Mouse (Mus musculus): ENCODE measurements around the gene Gucd1. TPM values are rescaled to one million over a fixed set of nuclear protein-coding genes. Genes with fewer than 3 reads are reported as not detected.
A peak's percentile ranks its signal among the peaks of the same experiment; 100 is the strongest.
"Not testable (repeated sequence)": the region's sequence is repeated elsewhere in the genome, so short reads cannot be mapped to it uniquely, and the experiment has no call there.

Gene Gucd1
- 94.3 and 113 TPM in 2 replicates for total RNA-seq (2015; ENCODE audit: low replicate concordance)
- 180 and 191 TPM in 2 replicates for total RNA-seq (2017; ENCODE audit: low replicate concordance)

GRCm38 (mm10) chr10:75517758-75518143 is at the start of gene Gucd1:
Gucd1 (minus strand) TSS chr10:75517972.
- ATAC-seq (replicated peaks; ENCODE audit: low FRiP score, poor library complexity, severe bottlenecking) = peak; percentile 77

DNA sequence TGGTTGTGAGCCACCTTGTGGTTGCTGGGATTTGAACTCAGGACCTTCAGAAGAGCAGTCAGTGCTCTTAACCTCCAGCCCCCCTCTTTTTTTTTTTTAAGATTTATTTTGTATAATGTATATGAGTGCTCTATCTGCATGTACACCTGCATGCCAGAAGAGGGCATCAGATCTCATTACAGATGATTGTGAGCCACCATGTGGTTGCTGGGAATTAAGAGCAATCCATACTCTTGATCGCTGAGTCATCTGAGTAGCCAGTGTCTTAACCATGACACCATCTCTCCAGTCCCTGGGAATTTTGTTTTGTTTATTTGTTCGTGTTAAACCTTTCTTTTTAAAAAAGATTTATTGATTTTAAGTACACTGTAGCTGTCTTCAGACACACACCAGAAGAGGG is 49.0 kb upstream of the Gucd1 start:
- ATAC-seq (replicated peaks; ENCODE audit: low FRiP score, poor library complexity, severe bottlenecking) = not testable (repeated sequence)

GRCm38 (mm10) chr10:75566321-75566720 is 48.5 kb upstream of the Gucd1 start:
- no peak for ATAC-seq (replicated peaks; ENCODE audit: low FRiP score, poor library complexity, severe bottlenecking)

DNA sequence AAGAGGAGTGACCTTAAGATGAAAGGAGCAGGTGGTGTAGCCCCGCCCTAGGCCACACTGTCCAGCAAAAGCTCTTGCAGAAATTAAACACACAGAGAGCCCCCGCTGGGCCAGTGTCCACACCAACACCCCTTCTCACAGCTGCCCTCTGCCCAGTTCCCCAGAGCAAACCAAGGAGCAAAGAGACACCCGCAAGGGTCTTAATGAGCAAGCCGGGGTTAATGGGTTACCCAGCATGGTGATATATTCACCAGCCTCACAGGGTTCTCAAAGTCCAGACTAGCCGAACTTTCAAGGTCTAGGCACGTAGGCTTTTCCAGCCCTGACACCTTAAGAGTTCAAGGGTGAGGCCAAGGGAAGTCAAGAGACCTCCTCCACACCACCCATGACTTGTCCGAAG is 48.1 kb upstream of the Gucd1 start:
- no peak for ATAC-seq (replicated peaks; ENCODE audit: low FRiP score, poor library complexity, severe bottlenecking)

GRCm38 (mm10) chr10:75565436-75565835 is 47.7 kb upstream of the Gucd1 start:
- ATAC-seq (replicated peaks; ENCODE audit: low FRiP score, poor library complexity, severe bottlenecking) = no peak

GRCm38 (mm10) chr10:75564687-75565265 is 47.0 kb upstream of the Gucd1 start:
- ATAC-seq (replicated peaks; ENCODE audit: low FRiP score, poor library complexity, severe bottlenecking) = no peak

GRCm38 (mm10) chr10:75562596-75562995 is 44.8 kb upstream of the Gucd1 start:
- ATAC-seq (replicated peaks; ENCODE audit: low FRiP score, poor library complexity, severe bottlenecking) = no peak

DNA sequence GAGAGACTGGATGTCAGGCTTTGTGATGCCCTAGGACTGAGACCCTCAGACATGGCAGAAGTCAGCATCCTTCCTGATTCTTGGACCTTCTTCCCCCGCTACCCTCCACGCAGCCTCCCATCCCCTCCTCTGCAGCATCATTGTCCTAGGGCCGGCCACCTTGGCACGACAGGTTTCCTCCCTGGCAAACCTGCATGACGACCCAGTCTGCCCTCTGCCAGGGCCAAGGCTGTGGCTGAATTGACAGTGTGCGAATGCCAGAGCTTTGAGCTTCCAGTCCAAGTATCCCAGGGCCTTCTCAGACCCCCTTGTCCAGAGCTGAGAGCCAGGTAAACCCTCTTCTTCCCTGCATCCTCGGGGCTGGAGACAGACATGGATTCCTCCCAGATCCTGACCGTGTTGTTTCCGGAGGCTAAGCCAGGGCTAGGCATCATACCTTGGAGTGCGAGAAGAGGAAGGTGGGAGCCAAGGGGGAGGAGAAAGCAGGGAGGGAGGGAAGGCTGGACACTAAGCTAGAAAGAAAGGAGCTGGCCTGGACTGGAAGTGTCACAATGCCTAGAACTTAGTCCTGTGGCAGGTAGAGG is 43.4 kb upstream of the Gucd1 start, which contains the start of gene Ggt1:
TSS of gene Ggt1 (plus strand) at position 534 of the 584 bp plus-strand sequence.
- ATAC-seq (replicated peaks; ENCODE audit: low FRiP score, poor library complexity, severe bottlenecking) = no peak

GRCm38 (mm10) chr10:75560549-75560899 is 42.8 kb upstream of the Gucd1 start:
- no peak for ATAC-seq (replicated peaks; ENCODE audit: low FRiP score, poor library complexity, severe bottlenecking)

- no peak for ATAC-seq (replicated peaks; ENCODE audit: low FRiP score, poor library complexity, severe bottlenecking)
These were observed 42.1 kb upstream of the Gucd1 start, which contains the start of gene Lrrc75b for GRCm38 (mm10) chr10:75559676-75560548. Lrrc75b (minus strand) TSS chr10:75560330.

DNA sequence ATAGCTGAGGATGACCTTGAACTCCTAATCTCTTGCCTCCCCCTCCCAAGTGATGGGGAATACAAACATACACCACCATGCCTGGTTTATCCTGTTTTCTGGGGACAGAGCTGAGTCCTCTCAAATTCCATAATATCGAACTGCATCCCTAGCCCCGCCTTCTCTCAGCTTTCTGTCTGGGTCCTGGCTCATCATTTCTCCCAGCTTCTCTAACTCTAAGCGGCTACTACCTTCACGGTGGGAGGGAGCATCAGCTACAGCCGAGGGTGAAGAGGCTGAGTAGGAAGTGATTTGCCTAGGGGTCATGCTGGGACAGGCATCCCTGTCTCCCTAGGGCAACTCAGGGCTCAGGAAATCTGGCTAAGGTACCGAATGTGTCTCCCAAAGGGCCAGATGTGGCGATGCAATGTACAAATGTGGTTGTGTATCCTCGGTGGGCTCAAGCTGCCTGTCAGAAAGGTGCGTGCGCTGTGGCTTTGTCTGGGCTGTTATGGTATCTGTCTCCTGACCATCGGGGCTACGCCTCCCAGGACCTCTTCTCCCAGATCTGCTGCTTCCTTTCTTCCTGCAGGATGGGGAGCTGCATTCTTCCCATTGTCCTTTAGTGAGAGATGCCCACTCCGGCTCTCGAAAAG is 41.4 kb upstream of the Gucd1 start:
- ATAC-seq (replicated peaks; ENCODE audit: low FRiP score, poor library complexity, severe bottlenecking) = no peak

DNA sequence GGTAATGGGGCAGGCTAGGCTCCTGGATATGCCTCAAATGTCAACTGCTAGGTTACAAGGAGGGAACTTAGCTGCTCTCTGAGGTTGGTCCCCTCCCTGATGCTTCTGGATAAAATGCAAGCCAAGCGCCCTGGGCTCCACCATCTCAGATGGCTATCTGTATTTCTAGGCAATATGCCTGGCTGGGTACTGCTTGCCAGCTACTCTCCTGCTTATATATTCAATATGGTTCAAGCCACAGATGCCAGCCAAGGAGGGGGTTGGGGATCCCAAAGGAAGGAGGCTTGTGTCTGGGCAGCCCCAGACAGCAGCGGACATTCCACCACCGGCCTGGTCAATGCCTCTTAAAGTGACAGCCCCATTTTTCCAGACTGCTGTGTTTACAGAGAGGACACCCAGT is 40.7 kb upstream of the Gucd1 start:
- ATAC-seq (replicated peaks; ENCODE audit: low FRiP score, poor library complexity, severe bottlenecking) = no peak

DNA sequence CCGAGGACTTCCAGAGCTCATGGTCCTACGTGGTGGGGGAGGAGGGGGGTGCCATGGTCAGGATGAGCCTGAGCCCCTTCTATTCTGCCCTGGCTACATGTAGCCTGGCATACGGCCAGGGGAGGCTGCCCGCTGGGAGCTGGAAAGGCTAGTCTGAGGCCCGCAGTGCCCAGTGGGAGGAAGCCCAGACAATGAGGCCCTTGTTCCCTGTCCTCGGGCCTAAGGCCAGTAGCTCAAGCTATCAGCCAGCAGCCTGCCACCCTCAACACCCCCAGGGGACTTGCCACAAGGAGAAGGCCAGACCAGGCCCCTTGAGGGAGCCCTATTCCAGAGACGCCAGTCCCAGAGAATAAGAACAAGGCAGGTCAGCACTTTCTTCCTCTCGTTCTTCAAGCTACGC is 38.3 kb upstream of the Gucd1 start:
- ATAC-seq (replicated peaks; ENCODE audit: low FRiP score, poor library complexity, severe bottlenecking) = no peak

DNA sequence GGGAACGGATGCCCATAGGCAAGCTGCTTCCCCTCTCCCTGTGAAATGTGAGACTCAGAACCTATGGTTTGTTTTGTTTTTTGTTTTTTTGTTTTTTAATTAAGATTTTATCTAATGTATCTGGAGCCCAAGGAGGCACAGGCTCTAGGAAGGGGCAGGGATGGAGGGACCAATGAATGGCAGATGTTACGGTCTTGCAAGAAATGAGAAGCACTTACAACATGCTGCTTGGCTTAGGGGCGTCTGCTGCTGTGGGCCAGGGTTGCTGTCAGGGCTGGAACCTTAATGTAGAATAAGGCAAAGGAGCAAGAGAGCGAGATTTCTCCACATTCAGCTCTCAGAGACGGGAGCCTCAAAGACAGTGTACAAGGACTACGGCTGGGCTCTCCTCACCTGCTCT is 37.8 kb upstream of the Gucd1 start:
- ATAC-seq (replicated peaks; ENCODE audit: low FRiP score, poor library complexity, severe bottlenecking) = no peak

GRCm38 (mm10) chr10:75554090-75554489 is 36.3 kb upstream of the Gucd1 start:
- ATAC-seq (replicated peaks; ENCODE audit: low FRiP score, poor library complexity, severe bottlenecking) = peak; percentile 58

GRCm38 (mm10) chr10:75552701-75553450 is 35.1 kb upstream of the Gucd1 start:
- ATAC-seq (replicated peaks; ENCODE audit: low FRiP score, poor library complexity, severe bottlenecking) = no peak

DNA sequence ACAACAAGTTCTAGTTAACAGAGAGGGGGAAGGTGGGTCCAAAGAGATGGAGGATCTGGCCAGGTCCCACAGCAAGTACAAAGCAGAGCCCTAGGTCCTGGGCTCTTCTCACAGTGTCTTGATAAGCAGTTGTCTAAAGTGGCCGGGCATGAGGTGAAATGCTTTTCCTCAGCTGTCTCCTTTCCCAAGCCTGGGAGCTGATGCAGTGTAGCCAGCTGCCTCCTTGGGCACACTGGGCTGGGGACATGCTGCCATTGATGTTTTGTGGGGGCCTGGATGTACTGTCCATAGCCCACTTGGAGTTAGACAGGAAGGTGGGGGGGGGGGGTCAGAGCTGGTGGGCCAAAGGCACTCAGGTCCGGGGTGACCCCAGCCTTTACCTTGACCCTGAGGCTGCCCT is 34.3 kb upstream of the Gucd1 start:
- no peak for ATAC-seq (replicated peaks; ENCODE audit: low FRiP score, poor library complexity, severe bottlenecking)

DNA sequence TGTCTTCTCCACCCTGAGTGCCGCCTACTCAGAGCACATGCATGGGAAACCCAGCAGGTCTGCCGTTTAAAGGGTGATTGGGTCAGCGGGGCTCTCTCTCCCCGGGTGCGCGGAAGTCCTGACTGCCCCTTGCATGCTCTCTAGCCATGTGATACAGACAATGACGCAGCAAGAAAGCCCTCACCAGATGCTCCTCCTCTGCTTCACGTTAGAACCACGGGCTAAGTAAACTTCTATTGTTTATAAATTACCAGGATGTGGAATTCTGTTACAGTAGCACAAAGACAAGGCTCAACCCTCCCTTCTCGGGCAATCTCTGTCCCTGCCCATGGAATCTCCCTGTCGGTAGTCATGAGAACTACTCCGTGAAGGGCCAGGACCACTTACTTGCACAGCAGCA is 33.4 kb upstream of the Gucd1 start:
- ATAC-seq (replicated peaks; ENCODE audit: low FRiP score, poor library complexity, severe bottlenecking) = no peak

DNA sequence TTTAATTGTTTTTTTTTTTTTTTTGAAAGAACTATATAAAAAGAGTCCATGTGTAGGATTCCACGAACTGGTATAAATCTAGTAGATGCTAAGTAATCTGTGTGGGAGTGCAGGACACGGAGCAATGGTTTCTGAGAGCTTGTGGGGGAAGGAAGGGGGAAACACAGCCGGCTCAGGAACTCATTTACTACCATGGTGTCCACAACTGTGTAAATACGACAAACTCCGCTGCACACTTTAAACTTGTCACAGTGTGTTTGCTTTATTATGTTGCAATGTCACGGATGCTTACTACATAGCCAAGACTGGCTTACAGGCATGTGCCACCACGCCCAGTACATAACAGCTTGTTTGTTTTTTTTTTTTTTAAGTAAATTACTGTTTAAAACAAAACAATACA is 32.1 kb upstream of the Gucd1 start:
- ATAC-seq (replicated peaks; ENCODE audit: low FRiP score, poor library complexity, severe bottlenecking) = no peak

DNA sequence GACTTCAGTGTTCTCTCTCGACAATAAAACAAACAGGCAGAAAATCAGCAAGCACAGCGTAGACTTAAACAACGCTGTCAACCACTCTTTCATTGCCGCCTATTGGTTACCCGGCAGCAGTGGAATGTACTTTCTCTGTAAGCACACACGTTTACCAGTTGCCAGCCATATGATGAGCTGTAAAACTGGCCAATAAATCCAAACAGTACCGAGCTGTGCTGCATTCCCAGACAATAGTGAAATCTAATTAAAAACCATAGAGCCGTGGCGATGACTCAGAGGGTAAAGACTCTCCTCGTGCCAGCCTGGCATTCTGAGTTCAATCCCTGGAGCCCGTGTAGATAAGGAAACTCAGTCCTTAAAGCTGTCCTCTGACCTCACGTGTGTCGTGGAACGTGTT is 30.7 kb upstream of the Gucd1 start:
- no peak for ATAC-seq (replicated peaks; ENCODE audit: low FRiP score, poor library complexity, severe bottlenecking)

All from erythroblast, adult 5-6 weeks (primary cell).